Mouse (Mus musculus) erythroblast, embryonic 14.5 days (primary cell): ENCODE measurements around the gene Gm45799.

ENCODE experiments used
- GATA1 ChIP-seq: IDR thresholded peaks from 2 replicates; pipeline ENCODE4 v1.6.1; 2012; ENCODE audit warnings: low read length, inconsistent platforms, mixed read lengths
- TAL1 ChIP-seq: IDR thresholded peaks from 3 replicates; pipeline ENCODE4 v1.6.1; 2012; ENCODE audit warnings: low read length, inconsistent platforms, mixed read lengths

DNA sequence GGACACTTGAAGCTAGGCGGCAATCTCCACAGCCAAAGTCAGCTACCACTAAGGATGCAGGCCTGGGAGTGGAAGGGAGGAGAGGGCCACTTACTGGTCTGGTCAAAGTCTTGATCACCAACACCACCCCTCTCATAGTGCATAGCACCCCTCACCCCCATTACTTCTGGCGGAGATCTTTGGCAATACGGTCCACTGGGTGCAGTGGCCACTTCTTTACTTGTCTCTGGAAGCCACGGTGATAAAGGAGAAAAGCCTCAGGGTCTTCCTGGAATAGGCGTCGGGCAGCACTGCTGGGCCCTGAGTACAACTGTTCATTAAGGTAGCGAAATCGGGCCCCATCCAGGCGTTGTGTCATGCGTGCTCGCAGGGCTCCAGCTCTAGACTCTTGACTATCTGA, 93.5 kb downstream of the Gm45799 start:
- no peak for TF ChIP-seq GATA1
- no peak for TF ChIP-seq TAL1
